Mouse (Mus musculus) testis, adult 2 months (tissue): ENCODE data around the gene Apaf1.

Source experiments
- CTCF ChIP-seq: fragments of 200-500 bp; IDR thresholded peaks from 2 replicates; pipeline ENCODE4 v1.5.1; 2012; ENCODE audit warnings: low read depth, mild to moderate bottlenecking, inconsistent platforms, low read length, moderate library complexity; ENCODE audit not compliant: control insufficient read depth, insufficient read depth, insufficient replicate concordance
- POLR2A ChIP-seq: fragments of 200-500 bp; IDR thresholded peaks from 2 replicates; pipeline ENCODE4 v1.6.1; 2012; ENCODE audit warnings: low read depth, mild to moderate bottlenecking, inconsistent platforms, low read length, moderate library complexity; ENCODE audit not compliant: control insufficient read depth

DNA sequence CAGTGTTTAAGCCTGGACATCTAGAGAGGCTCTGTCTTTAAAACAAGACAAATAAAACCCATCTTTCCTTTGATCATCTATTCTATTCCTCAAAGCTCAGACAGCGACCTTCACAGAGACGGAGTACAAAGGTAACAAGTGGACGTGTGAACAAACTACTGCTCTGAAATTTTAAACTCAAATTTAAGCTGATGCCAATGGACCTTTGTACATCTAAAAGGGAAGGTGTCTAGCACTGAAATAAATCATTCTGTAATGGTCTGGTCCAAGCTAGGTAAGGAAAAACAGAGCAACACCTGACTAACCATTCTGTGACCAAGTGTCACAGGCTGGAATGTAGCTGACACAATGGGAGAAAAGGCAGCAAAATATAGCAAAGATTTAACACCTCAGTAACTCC, 31.4 kb downstream of the Apaf1 start:
- TF ChIP-seq CTCF (no peak), POLR2A (no peak)
